Mouse (Mus musculus): ENCODE measurements around the gene Cdk2ap1.

- TF ChIP-seq CTCF (IDR thresholded peaks at IDR 0.05) (peak; percentile 34), EP300 (IDR thresholded peaks at IDR 0.05) (no peak)
These were observed 47.9 kb upstream of the Cdk2ap1 start for GRCm38 (mm10) chr5:124410808-124411207.
